8 mouse cellular contexts compared by ENCODE assay signal in the genomic region with DNA sequence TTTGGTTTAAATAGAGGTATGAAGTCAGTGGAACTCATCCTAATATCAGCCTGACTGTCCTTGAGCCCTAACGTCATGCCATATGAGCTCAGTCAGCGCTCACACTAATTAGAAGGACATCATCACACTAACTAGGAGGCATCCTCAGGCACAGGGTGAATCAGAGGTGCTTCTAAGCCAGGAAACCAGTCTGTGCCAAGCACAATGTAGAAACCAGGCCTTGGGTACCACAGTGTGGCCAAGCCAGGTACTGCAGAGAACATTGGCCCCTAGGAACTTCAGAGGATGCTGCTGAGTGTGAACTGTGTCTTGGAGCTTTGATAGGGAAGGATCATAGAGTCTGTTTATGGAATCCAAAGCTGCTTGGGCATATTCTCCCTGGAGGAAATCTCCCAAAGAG. TPM values are rescaled to one million over a fixed set of nuclear protein-coding genes. Genes with fewer than 3 reads are reported as not detected.
DNase-seq lines count a peak whose midpoint lies in the region; ATAC-seq lines count a peak whose summit lies in the region.

No protein-coding gene starts in this region.

- peak; percentile 77 for DNase-seq in ZHBTc4 (ENCODE audit: low read depth, low spot score)
- peak; percentile 75 to 84 for DNase-seq in cerebellum, postnatal 4 days (ENCODE audit: low spot score in 2 of 2)
- peak; percentile 72 for DNase-seq in gastrocnemius, postnatal 10 days
- peak; percentile 68 for DNase-seq in hindlimb bud, embryonic 11.5 days (ENCODE audit: extremely low spot score, low read depth, low spot score)
- DNase-seq in left cerebral cortex, adult 18-20 months (ENCODE audit: low spot score in 2 of 2): peak; percentile 83 to 84
- peak; percentile 81 to 86 for DNase-seq in right cerebral cortex, postnatal 10 days (ENCODE audit: low spot score in 2 of 2)
- DNase-seq in urinary bladder, postnatal 25 days (ENCODE audit: low spot score): peak; percentile 65

- peak; percentile 99 for ATAC-seq in megakaryocyte, adult 5-6 weeks (ENCODE audit: poor library complexity, severe bottlenecking)

RNA-seq across cellular contexts. Expression of a gene that starts 32.3 kb away (rescaled TPM):
- 10 to 100 TPM in 1 of 2 experiments, 1 to 10 TPM in 1; 7.3 to 10.2 TPM for total RNA-seq in gastrocnemius, postnatal 10 days (2021)
- under 1 TPM in 1 of 2 experiments, not detected in 1; 0.07 TPM for total RNA-seq in left cerebral cortex, adult 18-20 months (2021)
- total RNA-seq in megakaryocyte, adult 5-6 weeks (2015): 1.6 and 3.5 TPM in 2 replicates
- total RNA-seq in megakaryocyte, adult 5-6 weeks (2017): 2.4 TPM in 2 replicates

Comparison
In these comparisons a context has a peak if more than half of its experiments do, and no peak if none do; other contexts are left out.
1. Peak in every context shown above with its lines: DNase-seq and ATAC-seq.